Mouse (Mus musculus): ENCODE data around the gene Sostdc1.

DNA sequence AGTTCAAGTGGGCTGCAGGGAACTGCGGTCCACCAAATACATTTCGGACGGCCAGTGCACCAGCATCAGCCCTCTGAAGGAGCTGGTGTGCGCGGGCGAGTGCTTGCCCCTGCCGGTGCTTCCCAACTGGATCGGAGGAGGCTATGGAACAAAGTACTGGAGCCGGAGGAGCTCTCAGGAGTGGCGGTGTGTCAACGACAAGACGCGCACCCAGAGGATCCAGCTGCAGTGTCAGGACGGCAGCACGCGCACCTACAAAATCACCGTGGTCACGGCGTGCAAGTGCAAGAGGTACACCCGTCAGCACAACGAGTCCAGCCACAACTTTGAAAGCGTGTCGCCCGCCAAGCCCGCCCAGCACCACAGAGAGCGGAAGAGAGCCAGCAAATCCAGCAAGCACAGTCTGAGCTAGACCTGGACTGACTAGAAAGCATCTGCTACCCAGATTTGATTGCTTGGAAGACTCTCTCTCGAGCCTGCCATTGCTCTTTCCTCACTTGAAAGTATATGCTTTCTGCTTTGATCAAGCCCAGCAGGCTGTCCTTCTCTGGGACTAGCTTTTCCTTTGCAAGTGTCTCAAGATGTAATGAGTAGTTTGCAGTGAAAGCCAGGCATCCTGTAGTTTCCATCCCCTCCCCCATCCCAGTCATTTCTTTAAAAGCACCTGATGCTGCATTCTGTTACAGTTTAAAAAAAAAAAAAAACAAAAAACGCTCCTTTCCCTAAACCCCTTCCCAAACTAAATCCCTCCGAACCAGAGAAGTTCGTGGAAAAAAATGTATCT lies 3.3 kb downstream of the Sostdc1 start:
- TF ChIP-seq POLR2A (IDR thresholded peaks at IDR 0.05; ENCODE audit: borderline replicate concordance, control insufficient read depth, low read depth, low read length) (peak; percentile 36; the same call in 1 of the 2 replicates), CTCF (IDR thresholded peaks at IDR 0.05; ENCODE audit: control insufficient read depth, insufficient read depth, low read length) (no peak)
